Mouse (Mus musculus) embryonic facial prominence, embryonic 11.5 days (tissue): ENCODE measurements at regions not wholly inside any gene's neighbourhood (a gene's known extent, or its start where the extent isn't known, plus 50 kb on each side); places are given as distances from the start of the nearest gene placed in this dataset.
"Not testable (repeated sequence)": the region's sequence is repeated elsewhere in the genome, so short reads cannot be mapped to it uniquely, and the experiment has no call there.

Source experiments
- ATAC-seq: fragments of 200-750 bp; cut with Nextera tagmentation; replicated peaks from 2 replicates; pipeline ENCODE4 v1.8.0; 2017; ENCODE audit warnings: low read depth; ENCODE audit not compliant: insufficient number of reproducible peaks, low FRiP score, low TSS enrichment
- DNase-seq: peaks from one replicate; pipeline ENCODE4 v3.0.0-alpha.2; 2015; ENCODE audit warnings: low spot score
- H3K27ac ChIP-seq: fragments of 300-500 bp; sonication (generic); replicated peaks from 2 replicates; pipeline ENCODE4 v1.5.1; 2014; ENCODE audit warnings: mild to moderate bottlenecking, low read depth, low read length, control low read depth
- H3K27me3 ChIP-seq: fragments of 300-500 bp; sonication (generic); 2 replicates; pipeline ENCODE4 v1.6.1; 2014; ENCODE audit warnings: mild to moderate bottlenecking, low read length, moderate library complexity, mixed read lengths; ENCODE audit not compliant: control insufficient read depth, insufficient read depth
- H3K36me3 ChIP-seq: fragments of 300-500 bp; sonication (generic); replicated peaks from 2 replicates; pipeline ENCODE4 v1.6.1; 2014; ENCODE audit warnings: low read depth, mild to moderate bottlenecking, low read length, moderate library complexity, mixed read lengths; ENCODE audit not compliant: control insufficient read depth, insufficient read depth
- H3K4me1 ChIP-seq: fragments of 300-500 bp; sonication (generic); 2 replicates; pipeline ENCODE4 v1.6.1; 2014; ENCODE audit warnings: low read length, mixed read lengths; ENCODE audit not compliant: control insufficient read depth, insufficient read depth
- H3K4me2 ChIP-seq: fragments of 300-500 bp; sonication (generic); 2 replicates; pipeline ENCODE4 v1.6.1; 2014; ENCODE audit warnings: low read depth, mild to moderate bottlenecking, control low read depth, low read length, moderate library complexity
- H3K4me3 ChIP-seq: fragments of 300-500 bp; sonication (generic); 2 replicates; pipeline ENCODE4 v1.5.1; 2014; ENCODE audit warnings: low read depth, low read length, control low read depth
- H3K9ac ChIP-seq: fragments of 300-500 bp; sonication (generic); replicated peaks from 2 replicates; pipeline ENCODE4 v1.6.1; 2014; ENCODE audit warnings: mild to moderate bottlenecking, control low read depth, low read length
- H3K9me3 ChIP-seq: fragments of 300-500 bp; sonication (generic); replicated peaks from 2 replicates; pipeline ENCODE4 v1.6.1; 2016; ENCODE audit warnings: mild to moderate bottlenecking, low read length, inconsistent platforms, mixed read lengths; ENCODE audit not compliant: control insufficient read depth
- WGBS: fragments of 180-500 bp; shearing (Covaris S2); extraction: QIAGEN DNeasy Blood & Tissue Kit; methylation state at CpG from one replicate; pipeline ENCODE4 v1.1.7; 2014; 5-methylcytosine and 5-hydroxymethylcytosine counted together

DNA sequence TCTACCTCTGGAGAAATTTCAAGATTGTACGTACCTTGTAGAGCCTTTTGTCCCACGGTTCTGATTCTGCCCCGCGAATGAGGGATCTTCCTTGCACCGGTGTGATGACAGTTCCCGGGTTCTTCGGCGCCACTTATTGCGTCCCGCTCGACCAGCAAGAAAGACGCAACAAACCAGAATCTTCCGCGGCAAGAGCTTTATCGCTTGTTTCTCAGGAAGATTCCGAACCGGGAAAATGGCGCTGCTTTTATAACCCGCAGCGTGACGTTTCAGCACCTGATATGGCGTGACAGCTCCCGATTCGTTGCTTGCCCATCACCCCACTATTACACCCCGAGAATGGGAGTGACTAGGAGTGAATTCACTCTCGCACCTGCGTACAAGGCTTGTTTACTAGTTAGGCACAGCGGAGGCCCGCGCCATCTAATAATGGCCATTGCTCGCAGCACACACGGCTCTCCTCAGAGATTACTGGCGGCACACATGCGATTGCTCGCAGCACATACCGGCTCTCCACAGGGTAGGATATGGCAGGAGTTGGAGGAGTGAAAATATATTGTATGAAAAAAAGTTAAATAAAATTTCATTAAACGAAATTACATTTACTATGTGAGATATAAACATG, 180.0 kb upstream of the 1700008P02Rik start:
- WGBS = 96% methylated on average over 31 of the region's 37 CpGs
- not testable (repeated sequence) for ATAC-seq, H3K27me3 ChIP-seq, H3K36me3 ChIP-seq, H3K9me3 ChIP-seq, H3K4me3 ChIP-seq, H3K9ac ChIP-seq, H3K27ac ChIP-seq, H3K4me1 ChIP-seq, DNase-seq, H3K4me2 ChIP-seq

DNA sequence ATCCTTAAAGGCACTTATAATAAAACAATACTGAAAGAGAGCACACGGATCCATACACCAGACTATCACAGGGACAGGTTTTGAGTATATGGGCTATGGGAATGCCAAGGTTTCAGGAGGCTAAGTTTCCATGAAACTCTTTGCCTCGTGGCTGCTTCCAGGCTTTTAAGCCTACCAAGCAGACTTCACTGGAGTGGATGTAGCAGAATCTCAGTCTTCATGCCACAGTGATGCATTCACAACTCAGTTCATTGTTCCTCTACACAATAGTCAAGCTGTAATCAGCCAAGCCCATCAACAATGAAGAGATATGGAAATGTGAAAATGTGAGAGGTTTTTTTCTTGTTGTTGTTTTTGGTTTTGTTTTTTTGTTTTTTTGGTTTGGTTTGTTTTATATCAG, 148.3 kb upstream of the 1700008P02Rik start:
- H3K27ac ChIP-seq = no peak overlapping the region
- H3K9me3 ChIP-seq = no peaks in the 10 kb centered on the region
- H3K9ac ChIP-seq = no peak overlapping the region
- no peaks in the 10 kb centered on the region for H3K27me3 ChIP-seq
- DNase-seq (no peak), ATAC-seq (no peak)
- WGBS = 69% methylated on average over 2 of the region's 2 CpGs
- no peaks in the 10 kb centered on the region for H3K4me1 ChIP-seq
- no peaks in the 10 kb centered on the region for H3K36me3 ChIP-seq
- no peak overlapping the region for H3K4me2 ChIP-seq
- no peak overlapping the region for H3K4me3 ChIP-seq

DNA sequence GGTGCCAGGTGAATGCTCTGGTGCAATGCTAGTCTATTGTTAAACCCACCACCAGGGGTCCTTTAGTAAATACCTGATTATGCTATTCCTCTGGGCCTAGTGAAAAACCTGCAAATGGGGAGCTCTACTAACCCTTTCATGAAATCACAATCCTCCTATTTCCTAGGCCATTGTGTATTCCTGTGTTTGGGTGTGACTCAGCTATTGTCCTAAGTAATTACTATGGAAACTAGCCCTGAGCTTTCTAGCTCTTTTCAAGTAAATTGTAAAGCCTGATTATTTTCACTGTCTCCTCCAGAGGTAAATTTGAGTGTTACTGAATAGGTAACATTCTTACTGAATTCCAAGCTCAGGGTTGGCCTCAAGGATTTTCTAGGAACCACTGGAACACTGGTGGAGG, 147.8 kb upstream of the 1700008P02Rik start:
- not testable (repeated sequence) for H3K36me3 ChIP-seq, ATAC-seq, H3K4me3 ChIP-seq, H3K27ac ChIP-seq, H3K9ac ChIP-seq, H3K4me2 ChIP-seq, H3K9me3 ChIP-seq, H3K27me3 ChIP-seq, DNase-seq, H3K4me1 ChIP-seq

DNA sequence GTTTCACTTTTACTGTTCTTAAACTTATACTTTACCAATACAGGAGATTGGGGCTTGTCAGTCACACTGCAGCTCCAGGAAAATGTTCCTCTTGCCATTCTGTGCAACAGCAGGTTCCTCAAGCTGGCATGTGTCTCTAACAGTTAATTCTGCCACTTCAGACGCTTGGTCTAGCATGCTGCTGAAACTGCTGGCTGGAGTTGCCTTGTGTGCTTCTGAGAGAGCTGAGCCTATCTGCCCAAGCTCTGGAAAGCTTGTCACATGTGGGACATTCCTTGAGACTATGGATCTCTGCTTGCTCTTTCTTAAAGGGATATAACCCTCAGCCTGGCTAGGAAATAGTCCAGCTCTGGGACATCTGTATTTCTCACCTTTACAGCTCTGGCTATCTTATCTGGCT, 138.9 kb upstream of the 1700008P02Rik start:
- Histone ChIP-seq H3K9ac (no peak overlapping the region), H3K4me2 (no peak overlapping the region), H3K36me3 (no peaks in the 10 kb centered on the region), H3K9me3 (no peaks in the 10 kb centered on the region), H3K27ac (no peak overlapping the region), H3K4me3 (no peak overlapping the region), H3K27me3 (no peaks in the 10 kb centered on the region), H3K4me1 (no peaks in the 10 kb centered on the region)
- DNase-seq (no peak), ATAC-seq (no peak)
- WGBS = 68% methylated on average over 1 of the region's 1 CpGs

GRCm38 (mm10) chr3:6757562-6757961, 137.3 kb upstream of the 1700008P02Rik start:
- H3K27me3 ChIP-seq = no peaks in the 10 kb centered on the region
- H3K36me3 ChIP-seq = no peaks in the 10 kb centered on the region
- no peak overlapping the region for H3K9ac ChIP-seq
- DNase-seq (no peak), ATAC-seq (no peak)
- H3K4me2 ChIP-seq = no peak overlapping the region
- H3K27ac ChIP-seq = no peak overlapping the region
- H3K4me3 ChIP-seq = no peak overlapping the region
- H3K9me3 ChIP-seq = no peaks in the 10 kb centered on the region
- H3K4me1 ChIP-seq = no peaks in the 10 kb centered on the region

GRCm38 (mm10) chr3:6750746-6751145, 130.5 kb upstream of the 1700008P02Rik start:
- not testable (repeated sequence) for H3K27ac ChIP-seq, H3K9me3 ChIP-seq, H3K4me1 ChIP-seq, H3K9ac ChIP-seq, DNase-seq, ATAC-seq, H3K4me3 ChIP-seq, H3K4me2 ChIP-seq, H3K27me3 ChIP-seq, H3K36me3 ChIP-seq
- 79% methylated on average over 6 of the region's 6 CpGs for WGBS

GRCm38 (mm10) chr3:6731372-6732297, 111.4 kb upstream of the 1700008P02Rik start:
- no peaks in the 10 kb centered on the region for H3K4me1 ChIP-seq
- H3K27me3 ChIP-seq = no peaks in the 10 kb centered on the region
- H3K9ac ChIP-seq = no peak overlapping the region
- H3K27ac ChIP-seq = no peak overlapping the region
- DNase-seq (no peak), ATAC-seq (0 out of 2 replicates have a peak, but pooled peaks have one; percentile 39)
- no peak overlapping the region for H3K4me3 ChIP-seq
- no peaks in the 10 kb centered on the region for H3K9me3 ChIP-seq
- 70% methylated on average over 5 of the region's 5 CpGs for WGBS
- no peaks in the 10 kb centered on the region for H3K36me3 ChIP-seq
- H3K4me2 ChIP-seq = no peak overlapping the region

DNA sequence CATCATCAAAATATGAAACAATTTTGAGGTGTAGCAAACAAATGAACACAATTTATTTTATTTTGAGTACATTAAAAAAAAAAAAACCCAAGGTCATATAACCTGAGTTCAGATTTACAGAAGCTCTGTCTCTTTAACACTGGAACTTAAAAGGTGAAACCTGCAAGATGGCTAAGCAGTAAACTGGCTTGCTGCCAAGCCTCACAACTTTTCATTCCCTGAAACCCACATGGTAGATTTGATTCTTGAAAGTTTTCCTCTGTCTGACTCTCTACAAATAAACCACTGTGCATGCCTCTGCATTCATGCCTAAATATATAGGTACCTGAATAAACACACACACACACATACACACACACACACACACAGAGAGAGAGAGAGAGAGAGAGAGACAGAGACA, 109.8 kb upstream of the 1700008P02Rik start:
- Histone ChIP-seq H3K27ac (no peak overlapping the region), H3K4me2 (no peak overlapping the region), H3K9ac (no peak overlapping the region), H3K4me1 (no peaks in the 10 kb centered on the region), H3K4me3 (no peak overlapping the region), H3K9me3 (no peaks in the 10 kb centered on the region), H3K36me3 (no peaks in the 10 kb centered on the region), H3K27me3 (no peaks in the 10 kb centered on the region)
- no peak for ATAC-seq
- peak; percentile 25 for DNase-seq
